Mouse (Mus musculus): ENCODE measurements around the gene Zfp768. TPM values are rescaled to one million over a fixed set of nuclear protein-coding genes. Genes with fewer than 3 reads are reported as not detected.
"Not testable (repeated sequence)": the region's sequence is repeated elsewhere in the genome, so short reads cannot be mapped to it uniquely, and the experiment has no call there.

Zfp768 gene
- total RNA-seq, 2 experiments from 2014 or later, result 35.9 to 42.9 TPM

GRCm38 (mm10) chr7:127358472-127358871, 13.1 kb upstream of the Zfp768 start:
- no peak for DNase-seq

GRCm38 (mm10) chr7:127357871-127358270, 12.5 kb upstream of the Zfp768 start:
- no peak for DNase-seq

- DNase-seq, result no peak
These were observed 10.4 kb upstream of the Zfp768 start for GRCm38 (mm10) chr7:127355796-127356195.

GRCm38 (mm10) chr7:127351230-127352004, 6.0 kb upstream of the Zfp768 start:
- no peak for DNase-seq

DNA sequence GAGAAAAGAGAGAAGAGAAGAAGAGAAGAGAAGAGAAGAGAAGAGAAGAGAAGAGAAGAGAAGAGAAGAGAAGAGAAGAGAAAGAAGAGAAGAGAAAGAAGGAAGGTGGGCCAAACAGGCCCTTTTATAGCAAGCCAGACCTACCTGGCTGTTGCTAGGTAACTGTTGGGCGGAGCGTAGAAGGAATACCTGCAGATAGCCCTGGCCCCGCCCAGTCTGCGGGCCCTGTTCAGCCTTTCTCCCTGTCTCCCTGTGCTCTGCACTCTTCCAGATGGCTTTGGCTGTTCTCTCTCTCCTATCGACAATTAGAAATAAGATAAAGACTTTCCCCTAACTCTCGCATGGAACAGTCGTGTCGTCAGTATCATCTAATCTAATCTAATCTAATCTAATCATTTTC, 1.3 kb upstream of the Zfp768 start:
- peak in 1 of 2 experiments; percentile 10 for DNase-seq

- no peak for DNase-seq
These were observed 297 bp downstream of the Zfp768 start for GRCm38 (mm10) chr7:127345092-127345491.

DNA sequence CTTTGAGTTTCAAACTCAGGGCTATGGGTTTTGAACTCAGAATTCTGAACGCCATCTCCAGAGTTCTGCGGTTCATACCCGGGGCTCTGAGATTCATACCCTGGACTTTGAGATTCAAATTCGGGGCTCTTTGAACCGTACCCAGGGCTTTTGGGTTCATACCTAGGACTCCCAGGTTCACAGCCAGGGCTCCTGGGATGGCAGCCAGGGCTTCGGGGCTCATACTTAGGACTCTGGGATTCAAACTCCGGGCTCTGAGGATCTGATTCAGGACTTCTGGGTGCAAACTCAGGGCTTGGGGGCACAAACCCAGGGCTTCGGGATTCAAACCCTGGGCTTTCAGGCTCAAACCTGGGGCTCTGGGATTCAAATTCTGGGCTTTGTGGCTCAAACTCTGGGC, 1.0 kb downstream of the Zfp768 start:
- DNase-seq, result peak; percentile 11 to 25

- no peak for DNase-seq
These were observed 1.9 kb downstream of the Zfp768 start for GRCm38 (mm10) chr7:127343351-127344019.

DNA sequence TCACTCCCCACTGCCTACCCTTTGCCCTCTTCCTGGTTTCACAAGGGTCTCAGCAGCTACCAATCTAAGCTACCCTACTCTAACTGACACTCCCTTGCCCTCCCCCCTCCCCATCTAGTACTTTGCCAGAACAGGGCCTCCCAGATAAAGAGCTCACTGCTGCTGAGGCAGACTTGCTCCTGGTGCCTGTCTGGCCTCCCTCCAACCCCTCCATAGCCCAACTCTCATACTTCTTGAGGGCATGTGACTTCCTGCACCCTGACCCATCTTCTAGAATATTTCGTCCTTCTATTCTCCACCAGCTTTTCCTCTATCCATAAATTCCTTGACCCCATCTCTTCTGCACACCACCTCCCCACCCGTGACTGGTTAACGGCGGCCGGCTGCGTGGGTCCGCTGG, 2.5 kb downstream of the Zfp768 start:
- no peak for DNase-seq

DNA sequence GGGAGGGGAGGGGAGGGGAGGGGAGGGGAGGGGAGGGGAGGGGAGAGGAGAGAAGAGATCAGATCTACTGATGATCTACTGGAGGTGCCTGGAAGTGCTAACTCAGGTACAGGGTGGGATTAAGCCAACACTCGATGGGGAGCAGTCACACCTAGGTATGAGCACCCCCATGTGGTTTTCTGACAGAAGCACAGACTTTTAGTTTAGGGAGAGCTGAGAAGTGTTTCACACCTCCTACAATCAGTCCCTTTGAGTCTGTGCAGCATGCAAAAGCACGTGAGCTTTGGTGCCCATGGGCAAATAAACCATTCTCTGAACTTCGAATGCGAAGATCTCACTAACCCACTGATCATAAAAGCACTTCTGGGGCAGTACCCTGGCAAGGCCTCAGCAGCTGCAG, 3.1 kb downstream of the Zfp768 start:
- no peak for DNase-seq

DNA sequence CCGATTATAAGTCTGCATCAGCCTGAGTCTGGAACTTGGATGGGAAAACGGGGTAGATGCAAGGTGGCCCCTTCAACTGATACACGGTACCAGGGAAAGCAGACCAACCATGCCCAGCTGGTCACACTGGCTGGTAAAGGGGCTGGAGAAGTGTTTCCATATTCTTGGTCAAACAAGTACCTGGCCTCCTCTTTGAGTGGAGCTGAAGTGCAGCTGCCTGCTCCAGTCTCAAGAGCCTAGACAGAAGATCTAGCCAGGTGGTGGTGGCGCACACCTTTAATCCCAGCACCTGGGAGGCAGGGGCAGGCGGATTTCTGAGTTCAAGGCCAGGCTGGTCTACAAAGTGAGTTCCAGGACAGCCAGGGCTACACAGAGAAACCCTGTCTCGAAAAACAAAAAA, 3.5 kb downstream of the Zfp768 start:
- not testable (repeated sequence) for DNase-seq

GRCm38 (mm10) chr7:127341356-127341755, 4.0 kb downstream of the Zfp768 start:
- no peak for DNase-seq

DNA sequence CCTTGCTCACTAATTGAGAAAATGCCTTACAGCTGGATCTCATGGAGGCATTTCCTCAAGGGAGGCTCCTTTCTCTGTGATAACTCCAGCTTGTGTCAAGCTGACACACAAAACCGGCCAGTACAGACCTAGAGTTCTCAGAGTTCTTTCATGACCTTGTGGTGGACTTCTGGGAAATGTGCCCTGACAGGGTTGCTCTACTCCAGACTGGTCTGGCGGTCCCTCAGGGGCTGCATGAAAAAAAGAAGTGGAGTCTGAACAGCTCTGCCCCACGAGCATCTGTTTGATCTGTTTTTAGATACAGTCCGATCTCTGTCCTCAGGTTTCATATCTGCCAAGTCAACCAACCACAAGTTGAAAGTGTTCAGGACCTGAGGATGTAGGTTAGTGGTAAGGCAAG, 7.8 kb downstream of the Zfp768 start:
- DNase-seq, result peak in 1 of 2 experiments; percentile 4

- DNase-seq, result no peak
These were observed 9.8 kb downstream of the Zfp768 start for GRCm38 (mm10) chr7:127335604-127336003.

DNA sequence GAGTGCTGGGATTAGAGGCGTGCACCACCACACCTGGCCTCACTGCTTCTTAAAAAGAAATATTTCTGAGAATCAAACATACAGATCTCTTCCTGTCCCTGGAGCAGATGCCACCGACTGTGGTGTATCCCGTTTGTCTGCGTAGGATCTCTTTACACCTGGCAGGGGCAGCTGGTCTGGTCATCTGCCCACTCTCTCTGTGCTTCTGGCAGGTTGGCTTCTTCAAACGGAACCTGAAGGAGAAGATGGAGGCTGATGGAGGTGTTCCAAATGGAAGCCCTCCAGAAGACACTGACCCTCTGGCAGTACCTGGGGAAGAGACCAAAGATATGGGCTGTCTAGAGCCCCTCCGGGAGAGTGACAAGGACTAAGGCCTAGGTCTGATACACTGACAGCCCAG, 12.1 kb downstream of the Zfp768 start:
- no peak for DNase-seq

DNA sequence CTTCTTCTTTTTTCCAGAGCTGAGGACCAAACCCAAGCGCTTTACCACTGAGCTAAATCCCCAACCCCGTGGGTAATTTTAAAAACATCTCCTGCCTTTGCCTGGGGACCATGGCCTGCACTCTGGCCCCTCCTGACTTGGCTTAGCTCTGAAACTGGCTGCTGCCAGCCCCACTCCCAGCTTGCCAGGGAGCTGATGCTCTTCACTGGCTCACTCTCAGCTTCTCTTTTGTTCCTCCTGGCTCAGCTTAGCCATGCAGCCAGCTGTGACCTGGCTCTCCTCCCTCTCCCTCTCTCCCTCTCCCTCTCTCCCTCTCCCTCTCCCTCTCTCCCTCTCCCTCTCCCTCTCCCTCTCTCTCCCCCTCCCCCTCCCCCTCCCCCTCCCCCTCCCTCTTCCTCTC, 18.7 kb downstream of the Zfp768 start:
- peak; percentile 58 to 75 for DNase-seq

GRCm38 (mm10) chr7:127325550-127325949, 19.8 kb downstream of the Zfp768 start:
- DNase-seq, result no peak

DNA sequence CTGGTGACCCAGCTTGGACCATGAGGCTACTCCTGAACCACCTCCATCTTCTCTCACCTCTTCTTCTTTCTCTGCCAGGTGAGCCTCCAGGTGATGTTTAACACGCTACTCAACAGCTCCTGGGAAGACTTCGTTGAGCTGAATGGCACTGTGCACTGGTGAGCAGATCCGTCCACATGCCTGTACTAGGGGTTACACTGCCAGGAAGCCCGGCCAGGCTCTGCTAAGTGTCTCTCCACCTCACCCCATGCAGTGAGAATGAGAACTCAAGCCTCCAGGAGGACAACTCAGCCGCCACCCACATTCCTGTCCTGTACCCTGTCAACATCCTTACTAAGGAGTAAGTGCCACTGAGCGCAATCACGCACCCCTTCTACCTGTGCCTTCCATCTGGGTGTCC, 20.4 kb downstream of the Zfp768 start:
- no peak for DNase-seq

- DNase-seq, result no peak
These were observed 23.3 kb downstream of the Zfp768 start for GRCm38 (mm10) chr7:127322085-127322484.

GRCm38 (mm10) chr7:127321106-127321505, 24.3 kb downstream of the Zfp768 start:
- DNase-seq, result no peak

DNA sequence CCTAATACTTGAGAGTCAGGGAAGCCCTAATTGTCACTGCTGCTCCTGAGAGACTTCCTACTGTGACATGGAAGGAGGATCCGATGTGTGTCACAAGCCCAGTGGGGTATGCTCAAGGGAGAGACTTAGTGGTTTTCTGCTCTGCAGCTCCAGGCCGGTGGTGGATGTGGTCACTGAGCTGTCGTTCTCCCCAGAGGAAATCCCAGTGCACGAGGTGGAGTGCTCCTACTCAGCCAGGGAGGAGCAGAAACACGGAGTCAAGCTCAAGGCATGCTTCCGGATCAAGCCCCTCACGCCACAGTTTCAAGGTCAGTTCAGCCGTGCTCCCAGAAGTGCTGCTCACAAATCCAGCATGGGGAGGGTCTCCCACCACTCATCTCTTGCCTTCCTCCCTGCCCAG, 31.5 kb downstream of the Zfp768 start:
- DNase-seq, result no peak

DNA sequence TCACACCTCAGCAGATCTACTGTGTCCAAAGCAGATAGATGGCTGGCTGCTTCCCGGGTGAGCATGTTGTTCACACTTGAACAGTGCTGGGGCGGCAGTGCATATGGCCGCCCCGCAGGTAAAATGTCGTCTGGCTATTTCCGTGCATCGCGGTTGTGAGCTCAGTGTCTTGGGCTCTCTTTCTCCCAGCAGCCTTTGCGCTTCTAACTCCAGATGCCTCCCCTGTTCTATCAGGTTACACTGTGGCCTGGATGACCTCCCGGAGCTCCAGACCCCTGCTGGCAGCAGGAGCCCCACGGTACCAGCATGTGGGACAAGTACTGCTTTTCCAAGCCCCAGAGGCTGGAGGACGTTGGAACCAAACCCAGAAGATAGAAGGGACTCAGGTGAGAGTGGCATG, 35.4 kb downstream of the Zfp768 start:
- no peak for DNase-seq

- DNase-seq, result peak; percentile 54 to 80
These were observed 36.5 kb downstream of the Zfp768 start for GRCm38 (mm10) chr7:127308887-127309286.

GRCm38 (mm10) chr7:127308431-127308830, 37.0 kb downstream of the Zfp768 start:
- DNase-seq, result no peak
